Mouse (Mus musculus): ENCODE data around the gene Cdkal1. TPM values are rescaled to one million over a fixed set of nuclear protein-coding genes. Genes with fewer than 3 reads are reported as not detected.

Gene Cdkal1
- total and polyA plus RNA-seq, 2 experiments from 2014 or later, result 17.4 to 17.6 TPM

GRCm38 (mm10) chr13:29148616-29149015 lies 706.9 kb downstream of the Cdkal1 start:
- 96% methylated on average over 9 of the region's 9 CpGs for WGBS
- no peaks in the 10 kb centered on the region for H3K27me3 ChIP-seq (ENCODE audit: insufficient read depth, low read length)

More at GRCm38 (mm10) chr13:29148616-29149015, 706.9 kb downstream of the Cdkal1 start:
- no peak overlapping the region for H3K4me3 ChIP-seq (ENCODE audit: low read depth, low read length)
- no peak for DNase-seq (ENCODE audit: low spot score)
- no peak for TF ChIP-seq CTCF (IDR thresholded peaks at IDR 0.05)
- no peak for ATAC-seq (ENCODE audit: low FRiP score)
- H3K9me3 ChIP-seq (ENCODE audit: low read length), result no peaks in the 10 kb centered on the region
- no peaks in the 10 kb centered on the region for H3K36me3 ChIP-seq (ENCODE audit: insufficient read depth, low read length)
- no peak overlapping the region for H3K9ac ChIP-seq (replicated peaks; ENCODE audit: low read length, poor library complexity, severe bottlenecking)
- no peak overlapping the region for H3K27ac ChIP-seq (ENCODE audit: low read depth, low read length)
- no peaks in the 10 kb centered on the region for H3K4me1 ChIP-seq (ENCODE audit: insufficient read depth, low read length)
- H3K4me2 ChIP-seq (ENCODE audit: low read depth, low read length, poor library complexity, severe bottlenecking), result no peak overlapping the region

Other genes with a start within 250 kb of the Cdkal1 start
- 8.7 and 9.2 TPM in 2 replicates for gene E2f3, start 130.4 kb upstream of the Cdkal1 start, total RNA-seq (2014; rRNA removed)
- 2.9 and 3.3 TPM in 2 replicates for gene E2f3, start 130.4 kb upstream of the Cdkal1 start, polyA plus RNA-seq (2015; fragmentation: Nextera tagmentation; extraction: Ambion mirVana)